Mouse (Mus musculus): Measurements from ENCODE around the gene Cacna1c. TPM values are rescaled to one million over a fixed set of nuclear protein-coding genes. Genes with fewer than 3 reads are reported as not detected.

The Cacna1c gene
- polyA plus RNA-seq, 2 experiments, result 8.9 to 29.0 TPM

DNA sequence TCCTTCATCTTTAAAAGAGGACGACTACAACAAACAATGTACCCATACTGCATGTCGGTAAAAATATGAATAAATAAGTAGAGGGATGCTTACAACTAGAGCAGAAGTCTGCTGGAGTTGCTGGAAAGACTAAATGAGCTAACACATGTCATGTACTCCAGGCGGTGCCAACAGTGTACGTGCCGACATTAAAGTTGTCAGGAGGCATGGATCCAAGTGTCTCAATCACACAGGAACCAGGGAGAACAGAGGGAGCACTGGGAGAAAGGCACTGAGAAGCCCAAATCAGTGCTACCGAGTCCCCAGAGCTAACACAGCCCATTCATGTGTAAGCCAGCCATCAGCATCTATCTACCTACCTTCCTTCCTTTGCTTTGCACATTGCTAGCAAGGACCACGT, 150.7 kb downstream of the Cacna1c start:
- Histone ChIP-seq H3K27ac (replicated peaks; ENCODE audit: low read depth, low read length) (no peak overlapping the region), H3K4me3 (replicated peaks; ENCODE audit: low read length) (no peak overlapping the region)
- 82% methylated on average over 7 of the region's 7 CpGs for WGBS

DNA sequence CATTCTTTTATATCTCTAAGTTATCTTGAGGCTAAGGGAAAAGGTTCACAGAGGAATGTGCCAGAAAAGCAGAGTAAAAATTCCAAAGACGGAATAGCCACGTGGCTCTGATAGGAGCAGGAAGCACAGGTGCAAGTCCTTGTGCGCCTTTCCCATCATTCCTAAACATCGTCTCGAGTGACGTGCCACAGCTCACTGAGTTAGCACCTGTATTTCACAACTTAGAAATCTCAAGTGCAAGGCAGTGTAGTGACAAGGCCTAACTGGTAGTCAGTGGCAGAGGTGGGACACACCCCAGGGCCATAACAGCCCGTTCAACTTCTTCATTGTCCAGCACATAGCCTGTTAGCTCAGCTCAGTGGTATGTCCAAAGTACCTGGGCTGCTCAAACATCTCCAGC, 152.1 kb downstream of the Cacna1c start:
- Histone ChIP-seq H3K4me1 (ENCODE audit: control insufficient read depth, insufficient read depth, low read length) (peaks cover 4% of the 10 kb centered on the region), H3K9me3 (ENCODE audit: control insufficient read depth, low read length) (no peaks in the 10 kb centered on the region), H3K27ac (replicated peaks; ENCODE audit: low read depth, low read length) (no peak overlapping the region), H3K36me3 (ENCODE audit: control insufficient read depth, insufficient read depth, low read length) (no peaks in the 10 kb centered on the region), H3K9ac (ENCODE audit: low read depth, low read length, severe bottlenecking) (no peak overlapping the region), H3K4me3 (replicated peaks; ENCODE audit: low read length) (no peak overlapping the region), H3K27me3 (ENCODE audit: control insufficient read depth, insufficient read depth, low read length) (no peaks in the 10 kb centered on the region), H3K4me2 (replicated peaks; ENCODE audit: low read depth, low read length, severe bottlenecking) (no peak overlapping the region)
- no peak for DNase-seq (ENCODE audit: low spot score)
- TF ChIP-seq POLR2A (IDR thresholded peaks at IDR 0.05; ENCODE audit: borderline replicate concordance, extremely low read depth, insufficient read depth, insufficient read length), result no peak
- 80% methylated on average over 7 of the region's 7 CpGs for WGBS
- ATAC-seq (ENCODE audit: low FRiP score, low read depth), result no peak

More for the DNA sequence above, 150.7 kb downstream of the Cacna1c start:
- no peak for TF ChIP-seq POLR2A (IDR thresholded peaks at IDR 0.05; ENCODE audit: borderline replicate concordance, extremely low read depth, insufficient read depth, insufficient read length)
- Histone ChIP-seq H3K9ac (ENCODE audit: low read depth, low read length, severe bottlenecking) (no peak overlapping the region), H3K4me1 (ENCODE audit: control insufficient read depth, insufficient read depth, low read length) (peaks cover 4% of the 10 kb centered on the region; the same call in 1 of the 2 replicates), H3K27me3 (ENCODE audit: control insufficient read depth, insufficient read depth, low read length) (no peaks in the 10 kb centered on the region), H3K4me2 (replicated peaks; ENCODE audit: low read depth, low read length, severe bottlenecking) (no peak overlapping the region), H3K9me3 (ENCODE audit: control insufficient read depth, low read length) (no peaks in the 10 kb centered on the region), H3K36me3 (ENCODE audit: control insufficient read depth, insufficient read depth, low read length) (no peaks in the 10 kb centered on the region)
- no peak for DNase-seq (ENCODE audit: low spot score)
- no peak for ATAC-seq (ENCODE audit: low FRiP score, low read depth)

DNA sequence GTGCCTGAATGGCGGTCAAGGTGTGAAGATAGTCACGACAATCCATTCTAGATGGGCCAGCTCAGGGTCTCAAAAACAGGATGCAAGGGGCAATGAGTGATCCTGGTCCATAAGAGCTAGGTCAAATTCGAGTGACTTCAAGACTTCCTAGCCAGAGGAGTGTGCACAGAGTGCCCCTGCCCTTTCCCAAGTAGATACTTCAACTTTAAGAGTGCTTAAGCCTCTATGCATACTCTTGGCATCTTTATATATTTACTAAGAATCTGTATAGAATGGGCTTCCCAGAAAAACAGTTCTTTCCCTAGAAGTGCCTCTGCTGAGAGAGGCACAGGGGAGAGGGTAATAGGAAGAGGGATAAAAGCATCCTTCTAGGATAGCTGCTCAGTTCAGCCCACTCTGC, 153.4 kb downstream of the Cacna1c start:
- Histone ChIP-seq H3K4me1 (ENCODE audit: control insufficient read depth, insufficient read depth, low read length) (peaks cover 4% of the 10 kb centered on the region), H3K4me3 (replicated peaks; ENCODE audit: low read length) (no peak overlapping the region), H3K9ac (ENCODE audit: low read depth, low read length, severe bottlenecking) (no peak overlapping the region), H3K27ac (replicated peaks; ENCODE audit: low read depth, low read length) (no peak overlapping the region), H3K27me3 (ENCODE audit: control insufficient read depth, insufficient read depth, low read length) (no peaks in the 10 kb centered on the region), H3K4me2 (replicated peaks; ENCODE audit: low read depth, low read length, severe bottlenecking) (no peak overlapping the region), H3K9me3 (ENCODE audit: control insufficient read depth, low read length) (no peaks in the 10 kb centered on the region), H3K36me3 (ENCODE audit: control insufficient read depth, insufficient read depth, low read length) (no peaks in the 10 kb centered on the region)
- WGBS, result 78% methylated on average over 3 of the region's 3 CpGs
- no peak for ATAC-seq (ENCODE audit: low FRiP score, low read depth)
- no peak for DNase-seq (ENCODE audit: low spot score)
- TF ChIP-seq POLR2A (IDR thresholded peaks at IDR 0.05; ENCODE audit: borderline replicate concordance, extremely low read depth, insufficient read depth, insufficient read length), result no peak

DNA sequence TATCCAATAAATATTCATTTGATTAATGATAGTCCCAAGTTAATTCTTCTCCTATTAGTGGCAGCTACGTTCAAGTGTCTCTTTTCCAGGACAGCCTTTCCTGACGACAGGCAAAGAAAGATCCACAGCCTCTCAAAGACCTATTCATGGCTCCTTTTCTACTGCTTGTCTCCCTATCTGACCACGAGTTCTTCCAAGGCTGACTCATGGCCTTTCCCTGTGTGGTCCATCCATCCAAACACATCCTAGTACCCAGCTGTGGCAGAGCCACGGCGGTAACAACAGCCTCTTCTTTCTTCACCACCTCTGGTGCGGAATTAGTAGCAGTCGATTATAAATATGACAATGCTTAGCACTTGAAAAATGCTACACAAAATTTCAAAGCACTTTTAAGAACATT, 155.3 kb downstream of the Cacna1c start:
- Histone ChIP-seq H3K9ac (ENCODE audit: low read depth, low read length, severe bottlenecking) (no peak overlapping the region), H3K9me3 (ENCODE audit: control insufficient read depth, low read length) (no peaks in the 10 kb centered on the region), H3K4me3 (replicated peaks; ENCODE audit: low read length) (no peak overlapping the region), H3K4me1 (ENCODE audit: control insufficient read depth, insufficient read depth, low read length) (peaks cover 8% of the 10 kb centered on the region), H3K27me3 (ENCODE audit: control insufficient read depth, insufficient read depth, low read length) (no peaks in the 10 kb centered on the region), H3K4me2 (replicated peaks; ENCODE audit: low read depth, low read length, severe bottlenecking) (no peak overlapping the region), H3K27ac (replicated peaks; ENCODE audit: low read depth, low read length) (no peak overlapping the region), H3K36me3 (ENCODE audit: control insufficient read depth, insufficient read depth, low read length) (no peaks in the 10 kb centered on the region)
- no peak for TF ChIP-seq POLR2A (IDR thresholded peaks at IDR 0.05; ENCODE audit: borderline replicate concordance, extremely low read depth, insufficient read depth, insufficient read length)
- WGBS, result 51% methylated on average over 7 of the region's 7 CpGs
- ATAC-seq (ENCODE audit: low FRiP score, low read depth), result no peak
- no peak for DNase-seq (ENCODE audit: low spot score)

DNA sequence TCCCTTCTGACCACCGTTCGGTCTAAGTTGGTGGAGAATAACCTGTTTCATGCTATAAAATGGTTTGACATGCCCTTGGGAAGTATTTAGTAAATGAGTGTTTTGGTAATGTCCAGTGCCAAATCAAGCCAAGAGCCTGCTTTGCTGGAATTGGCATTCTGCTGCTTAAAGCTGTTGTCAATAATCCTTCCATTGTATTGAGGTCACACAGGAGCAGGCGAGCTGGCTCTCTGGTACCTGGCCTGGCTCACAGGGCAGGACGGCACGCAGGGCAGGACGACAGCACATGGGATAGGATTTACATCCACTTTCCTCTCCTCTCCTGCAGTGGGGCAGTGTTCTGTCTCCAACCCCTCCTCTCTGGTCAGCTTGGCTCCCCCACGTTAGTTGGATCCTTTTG, 156.4 kb downstream of the Cacna1c start:
- no peak overlapping the region for H3K27ac ChIP-seq (replicated peaks; ENCODE audit: low read depth, low read length)
- 71% methylated on average over 7 of the region's 7 CpGs for WGBS
- H3K4me2 ChIP-seq (replicated peaks; ENCODE audit: low read depth, low read length, severe bottlenecking), result no peak overlapping the region
- H3K4me3 ChIP-seq (replicated peaks; ENCODE audit: low read length), result no peak overlapping the region
- TF ChIP-seq POLR2A (IDR thresholded peaks at IDR 0.05; ENCODE audit: borderline replicate concordance, extremely low read depth, insufficient read depth, insufficient read length), result no peak
- no peak for ATAC-seq (ENCODE audit: low FRiP score, low read depth)
- DNase-seq (ENCODE audit: low spot score), result no peak
- H3K9ac ChIP-seq (ENCODE audit: low read depth, low read length, severe bottlenecking), result no peak overlapping the region
- no peaks in the 10 kb centered on the region for H3K9me3 ChIP-seq (ENCODE audit: control insufficient read depth, low read length)
- peaks cover 8% of the 10 kb centered on the region for H3K4me1 ChIP-seq (ENCODE audit: control insufficient read depth, insufficient read depth, low read length)
- no peaks in the 10 kb centered on the region for H3K36me3 ChIP-seq (ENCODE audit: control insufficient read depth, insufficient read depth, low read length)
- H3K27me3 ChIP-seq (ENCODE audit: control insufficient read depth, insufficient read depth, low read length), result no peaks in the 10 kb centered on the region

DNA sequence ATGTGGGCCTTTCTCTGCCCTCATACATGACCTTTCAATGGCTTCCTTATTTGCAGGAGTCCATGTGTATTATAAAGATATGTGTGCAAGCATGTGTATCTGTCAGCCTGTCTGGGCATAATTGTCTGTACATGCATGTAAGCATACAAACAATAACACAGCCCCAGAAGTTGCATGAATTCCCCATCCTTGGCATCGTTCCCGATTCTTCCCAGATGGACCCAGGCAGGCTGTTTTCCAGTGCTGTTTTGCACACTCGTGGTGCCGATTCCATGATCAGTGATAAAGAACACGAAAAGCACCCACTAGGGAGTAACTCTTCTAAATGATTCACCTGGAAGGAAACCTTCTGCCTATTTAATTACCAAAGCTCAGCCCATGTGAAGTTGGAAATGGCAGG, 156.9 kb downstream of the Cacna1c start:
- ATAC-seq (ENCODE audit: low FRiP score, low read depth), result no peak
- 75% methylated on average over 5 of the region's 5 CpGs for WGBS
- no peaks in the 10 kb centered on the region for H3K9me3 ChIP-seq (ENCODE audit: control insufficient read depth, low read length)

More for the DNA sequence above, 156.9 kb downstream of the Cacna1c start:
- DNase-seq (ENCODE audit: low spot score), result no peak
- H3K4me2 ChIP-seq (replicated peaks; ENCODE audit: low read depth, low read length, severe bottlenecking), result no peak overlapping the region
- no peak for TF ChIP-seq POLR2A (IDR thresholded peaks at IDR 0.05; ENCODE audit: borderline replicate concordance, extremely low read depth, insufficient read depth, insufficient read length)
- peaks cover 8% of the 10 kb centered on the region for H3K4me1 ChIP-seq (ENCODE audit: control insufficient read depth, insufficient read depth, low read length)
- no peaks in the 10 kb centered on the region for H3K36me3 ChIP-seq (ENCODE audit: control insufficient read depth, insufficient read depth, low read length)
- no peak overlapping the region for H3K4me3 ChIP-seq (replicated peaks; ENCODE audit: low read length)
- H3K27me3 ChIP-seq (ENCODE audit: control insufficient read depth, insufficient read depth, low read length), result no peaks in the 10 kb centered on the region
- no peak overlapping the region for H3K27ac ChIP-seq (replicated peaks; ENCODE audit: low read depth, low read length)
- no peak overlapping the region for H3K9ac ChIP-seq (ENCODE audit: low read depth, low read length, severe bottlenecking)

Data from limb, embryonic 14.5 days (tissue).